Mouse (Mus musculus): Measurements from ENCODE around the gene Akap11. TPM values are rescaled to one million over a fixed set of nuclear protein-coding genes. Genes with fewer than 3 reads are reported as not detected.

Gene Akap11
- total and polyA plus RNA-seq, 3 experiments = 10.9 to 17.5 (median 12.0) TPM

DNA sequence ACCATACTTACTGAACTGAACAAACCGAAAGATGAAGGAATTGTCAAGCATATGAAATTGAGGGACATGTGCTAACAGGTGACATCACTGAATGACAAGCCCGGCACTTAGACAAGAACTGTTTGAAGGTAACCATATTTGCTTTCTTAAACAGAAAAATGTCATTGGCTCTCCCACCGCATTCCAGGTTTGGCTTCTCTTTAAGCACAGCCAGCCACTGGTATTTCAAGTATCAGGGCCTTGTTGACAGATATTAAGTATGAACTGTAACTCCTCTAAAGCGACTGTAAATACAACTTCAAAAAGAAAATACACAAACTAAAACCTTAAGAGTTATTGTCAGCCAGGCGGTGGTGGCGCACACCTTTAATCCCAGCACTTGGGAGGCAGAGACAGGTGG, 4.3 kb downstream of the Akap11 start:
- Histone ChIP-seq H3K27me3 (replicated peaks) (no peaks in the 10 kb centered on the region), H3K4me3 (replicated peaks in 1 of 3; ENCODE audit: low read depth in 2 of 3, low read length in 2 of 3, poor library complexity in 1 of 3) (no peak overlapping the region), H3K9me3 (replicated peaks; ENCODE audit: low read length) (peaks cover 2% of the 10 kb centered on the region), H3K9ac (ENCODE audit: insufficient read depth, low read depth) (no peak overlapping the region), H3K4me2 (ENCODE audit: insufficient read depth, low read depth, poor library complexity, severe bottlenecking) (no peak overlapping the region), H3K36me3 (replicated peaks in 1 of 2; ENCODE audit: control insufficient read depth in 1 of 2, insufficient read depth in 1 of 2, low read length in 1 of 2) (peaks cover 0 to 5% of the 10 kb centered on the region in 2 experiments), H3K4me1 (ENCODE audit: control insufficient read depth in 1 of 2, insufficient read depth in 2 of 2) (peaks cover 0 to 19% of the 10 kb centered on the region in 2 experiments; a peak in 2 of 4 replicates), H3K27ac (ENCODE audit: insufficient read depth, low read depth) (no peak overlapping the region), H3K79me2 (replicated peaks; ENCODE audit: control insufficient read depth, extremely low read depth, insufficient read depth, poor library complexity, severe bottlenecking) (peaks cover 2% of the 10 kb centered on the region; the same call in 1 of the 2 replicates)
- dilution Hi-C loops (cut with MboI; ENCODE audit: extremely low pct_ligation_motif_present, extremely low pct_unique_long_range_greater_than_20kb, low sequenced_read_pairs) = no loop called here
- no peak for DNase-seq (ENCODE audit: extremely low read depth)
- TF ChIP-seq CTCF (conservative IDR thresholded peaks at IDR 0.05 in 1 of 2, IDR thresholded peaks at IDR 0.05 in 1 of 2; ENCODE audit: low read depth in 2 of 2, low read length in 2 of 2) = no peak
- TF ChIP-seq NRF1 (IDR thresholded peaks at IDR 0.05; ENCODE audit: low read depth, low read length) = no peak
- TF ChIP-seq ZNF384 (IDR thresholded peaks at IDR 0.05; ENCODE audit: low read depth, low read length) = no peak
- TF ChIP-seq SIN3A (IDR thresholded peaks at IDR 0.05; ENCODE audit: low read length) = no peak
- no peak for TF ChIP-seq RAD21 (IDR thresholded peaks at IDR 0.05; ENCODE audit: low read depth, low read length)
- no peak for TF ChIP-seq MYC (IDR thresholded peaks at IDR 0.05; ENCODE audit: low read depth, low read length)
- TF ChIP-seq NELFE (IDR thresholded peaks at IDR 0.05; ENCODE audit: low read depth, low read length) = no peak
- TF ChIP-seq EP300 (IDR thresholded peaks at IDR 0.05; ENCODE audit: low read length) = no peak
- TF ChIP-seq PAX5 (IDR thresholded peaks at IDR 0.05; ENCODE audit: low read length) = no peak
- TF ChIP-seq TBP (conservative IDR thresholded peaks at IDR 0.05; ENCODE audit: low read depth, low read length) = no peak
- in situ Hi-C loops (cut with MboI; ENCODE audit: low pct_ligation_motif_present, low pct_unique_long_range_greater_than_20kb, low sequenced_read_pairs) = no loop called here

DNA sequence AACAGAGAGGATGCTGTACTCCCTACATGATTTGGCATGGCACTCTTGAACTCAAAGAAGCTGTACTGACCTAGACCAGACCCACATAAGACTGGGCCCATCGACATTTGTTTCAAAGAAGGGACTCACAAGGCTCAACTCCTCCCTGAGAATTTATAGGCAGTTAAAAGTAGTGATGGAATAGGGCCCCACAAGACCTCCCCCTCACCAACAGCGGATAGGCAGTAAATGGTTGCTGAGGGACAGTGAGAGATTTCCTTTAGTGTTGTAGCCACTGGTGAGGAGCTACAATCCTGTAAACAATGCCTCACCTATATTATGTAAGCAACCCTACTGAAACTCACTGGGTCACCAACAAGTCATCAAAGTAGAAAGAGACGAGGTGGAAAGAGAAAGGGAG, 6.4 kb downstream of the Akap11 start:
- Histone ChIP-seq H3K4me3 (replicated peaks in 1 of 3; ENCODE audit: low read depth in 2 of 3, low read length in 2 of 3, poor library complexity in 1 of 3) (no peak overlapping the region), H3K27me3 (replicated peaks) (no peaks in the 10 kb centered on the region), H3K4me1 (ENCODE audit: control insufficient read depth in 1 of 2, insufficient read depth in 2 of 2) (peaks cover 0 to 30% of the 10 kb centered on the region in 2 experiments; a peak in 2 of 4 replicates), H3K9me3 (replicated peaks; ENCODE audit: low read length) (peaks cover 2% of the 10 kb centered on the region), H3K36me3 (replicated peaks in 1 of 2; ENCODE audit: control insufficient read depth in 1 of 2, insufficient read depth in 1 of 2, low read length in 1 of 2) (peaks cover 0 to 8% of the 10 kb centered on the region in 2 experiments), H3K4me2 (ENCODE audit: insufficient read depth, low read depth, poor library complexity, severe bottlenecking) (no peak overlapping the region), H3K79me2 (replicated peaks; ENCODE audit: control insufficient read depth, extremely low read depth, insufficient read depth, poor library complexity, severe bottlenecking) (peaks cover 2% of the 10 kb centered on the region; the same call in 1 of the 2 replicates), H3K9ac (ENCODE audit: insufficient read depth, low read depth) (no peak overlapping the region), H3K27ac (ENCODE audit: insufficient read depth, low read depth) (no peak overlapping the region)
- no peak for DNase-seq (ENCODE audit: extremely low read depth)
- dilution Hi-C loops (cut with MboI; ENCODE audit: extremely low pct_ligation_motif_present, extremely low pct_unique_long_range_greater_than_20kb, low sequenced_read_pairs) = no loop called here
- no peak for TF ChIP-seq NELFE (IDR thresholded peaks at IDR 0.05; ENCODE audit: low read depth, low read length)
- TF ChIP-seq MXI1 (IDR thresholded peaks at IDR 0.05; ENCODE audit: low read depth, low read length) = no peak
- TF ChIP-seq MYC (IDR thresholded peaks at IDR 0.05; ENCODE audit: low read depth, low read length) = no peak
- no peak for TF ChIP-seq ZMIZ1 (IDR thresholded peaks at IDR 0.05; ENCODE audit: low read depth, low read length)
- TF ChIP-seq SIN3A (IDR thresholded peaks at IDR 0.05; ENCODE audit: low read length) = no peak
- no peak for TF ChIP-seq JUN (IDR thresholded peaks at IDR 0.05; ENCODE audit: insufficient read depth, low read depth, low read length)
- TF ChIP-seq ZNF384 (IDR thresholded peaks at IDR 0.05; ENCODE audit: low read depth, low read length) = no peak
- no peak for TF ChIP-seq USF2 (conservative IDR thresholded peaks at IDR 0.05; ENCODE audit: low read depth, low read length)
- no peak for TF ChIP-seq EP300 (IDR thresholded peaks at IDR 0.05; ENCODE audit: low read length)
- TF ChIP-seq MAX (IDR thresholded peaks at IDR 0.05; ENCODE audit: low read length) = no peak
- TF ChIP-seq CTCF (conservative IDR thresholded peaks at IDR 0.05 in 1 of 2, IDR thresholded peaks at IDR 0.05 in 1 of 2; ENCODE audit: low read depth in 2 of 2, low read length in 2 of 2) = no peak
- no peak for TF ChIP-seq ZKSCAN1 (IDR thresholded peaks at IDR 0.05; ENCODE audit: borderline replicate concordance, low read depth, low read length)
- no peak for TF ChIP-seq TBP (conservative IDR thresholded peaks at IDR 0.05; ENCODE audit: low read depth, low read length)
- no peak for TF ChIP-seq ELF1 (IDR thresholded peaks at IDR 0.05; ENCODE audit: low read depth, low read length)
- no peak for TF ChIP-seq IRF4 (IDR thresholded peaks at IDR 0.05; ENCODE audit: low read depth, low read length)
- no peak for TF ChIP-seq MAZ (IDR thresholded peaks at IDR 0.05; ENCODE audit: low read depth, low read length)
- no peak for TF ChIP-seq E2F4 (IDR thresholded peaks at IDR 0.05; ENCODE audit: insufficient replicate concordance, low read depth, low read length)
- no peak for TF ChIP-seq PAX5 (IDR thresholded peaks at IDR 0.05; ENCODE audit: low read length)
- TF ChIP-seq POLR2AphosphoS2 (IDR thresholded peaks at IDR 0.05; ENCODE audit: low read depth, low read length) = no peak
- in situ Hi-C loops (cut with MboI; ENCODE audit: low pct_ligation_motif_present, low pct_unique_long_range_greater_than_20kb, low sequenced_read_pairs) = no loop called here
